Mouse (Mus musculus): ENCODE measurements around the gene Cer1. TPM values are rescaled to one million over a fixed set of nuclear protein-coding genes. Genes with fewer than 3 reads are reported as not detected.

The Cer1 gene
- total and polyA plus RNA-seq, 3 experiments: not detected

GRCm38 (mm10) chr4:82916678-82917050, 31.7 kb upstream of the Cer1 start:
- H3K9ac ChIP-seq (ENCODE audit: control insufficient read depth, low read depth, low read length, poor library complexity, severe bottlenecking): no peak overlapping the region
- no peak for DNase-seq (ENCODE audit: low read depth, low spot score)
- no peak overlapping the region for H3K4me3 ChIP-seq (ENCODE audit: control insufficient read depth in 1 of 2, insufficient read depth in 1 of 2, low read depth in 2 of 2, low read length in 2 of 2)
- TF ChIP-seq BHLHE40 (IDR thresholded peaks at IDR 0.05; ENCODE audit: borderline replicate concordance, low read depth, low read length) (no peak), TCF12 (IDR thresholded peaks at IDR 0.05; ENCODE audit: low read depth, low read length) (no peak), SMC3 (IDR thresholded peaks at IDR 0.05; ENCODE audit: low read depth, low read length) (no peak), SIN3A (IDR thresholded peaks at IDR 0.05; ENCODE audit: low read length) (no peak), MEF2A (IDR thresholded peaks at IDR 0.05; ENCODE audit: extremely low read depth, insufficient replicate concordance, low read depth, low read length, poor library complexity, severe bottlenecking) (no peak), HCFC1 (IDR thresholded peaks at IDR 0.05; ENCODE audit: low read depth, low read length) (no peak), ETS1 (IDR thresholded peaks at IDR 0.05; ENCODE audit: low read depth, low read length) (no peak), UBTF (IDR thresholded peaks at IDR 0.05; ENCODE audit: borderline replicate concordance, insufficient read depth, low read depth, low read length) (no peak), ZC3H11A (IDR thresholded peaks at IDR 0.05; ENCODE audit: low read depth, low read length) (no peak), RCOR1 (IDR thresholded peaks at IDR 0.05; ENCODE audit: low read depth, low read length) (no peak), ZMIZ1 (IDR thresholded peaks at IDR 0.05; ENCODE audit: low read depth, low read length) (no peak), MAFK (IDR thresholded peaks at IDR 0.05; ENCODE audit: borderline replicate concordance, low read depth, low read length) (no peak), KAT2A (conservative IDR thresholded peaks at IDR 0.05; ENCODE audit: low read depth, low read length) (no peak), MAX (IDR thresholded peaks at IDR 0.05; ENCODE audit: low read length) (no peak), ZKSCAN1 (IDR thresholded peaks at IDR 0.05; ENCODE audit: low read depth, low read length) (no peak), EP300 (IDR thresholded peaks at IDR 0.05; ENCODE audit: low read depth in 1 of 2, low read length in 2 of 2) (no peak), POLR2AphosphoS2 (IDR thresholded peaks at IDR 0.05; ENCODE audit: low read length) (no peak)
- no peaks in the 10 kb centered on the region for H3K9me3 ChIP-seq (replicated peaks; ENCODE audit: insufficient read depth, low read length)
- H3K27ac ChIP-seq (ENCODE audit: control insufficient read depth, low read depth, low read length): no peak overlapping the region
- H3K36me3 ChIP-seq (ENCODE audit: control insufficient read depth in 1 of 2, insufficient read depth in 2 of 2, low read length in 2 of 2): no peaks in the 10 kb centered on the region
- H3K27me3 ChIP-seq (ENCODE audit: control insufficient read depth in 1 of 2, insufficient read depth in 2 of 2, low read length in 2 of 2): no peaks in the 10 kb centered on the region; a peak in 1 of 4 replicates
- H3K79me2 ChIP-seq (ENCODE audit: control insufficient read depth, insufficient read depth, low read length, poor library complexity): no peaks in the 10 kb centered on the region
- no peaks in the 10 kb centered on the region for H3K4me1 ChIP-seq (ENCODE audit: control insufficient read depth in 1 of 2, insufficient read depth in 2 of 2, low read length in 2 of 2)

GRCm38 (mm10) chr4:82916003-82916677, 31.2 kb upstream of the Cer1 start:
- DNase-seq (ENCODE audit: low read depth, low spot score): no peak
- no peak overlapping the region for H3K4me3 ChIP-seq (ENCODE audit: control insufficient read depth in 1 of 2, insufficient read depth in 1 of 2, low read depth in 2 of 2, low read length in 2 of 2)
- no peak overlapping the region for H3K27ac ChIP-seq (ENCODE audit: control insufficient read depth, low read depth, low read length)
- H3K9ac ChIP-seq (ENCODE audit: control insufficient read depth, low read depth, low read length, poor library complexity, severe bottlenecking): no peak overlapping the region
- no peaks in the 10 kb centered on the region for H3K9me3 ChIP-seq (replicated peaks; ENCODE audit: insufficient read depth, low read length)
- H3K4me1 ChIP-seq (ENCODE audit: control insufficient read depth in 1 of 2, insufficient read depth in 2 of 2, low read length in 2 of 2): no peaks in the 10 kb centered on the region
- H3K79me2 ChIP-seq (ENCODE audit: control insufficient read depth, insufficient read depth, low read length, poor library complexity): no peaks in the 10 kb centered on the region
- TF ChIP-seq NRF1 (IDR thresholded peaks at IDR 0.05; ENCODE audit: insufficient read depth, low read depth, low read length, poor library complexity, severe bottlenecking): no peak
- no peak for TF ChIP-seq NELFE (IDR thresholded peaks at IDR 0.05; ENCODE audit: low read depth, low read length)
- TF ChIP-seq MYC (IDR thresholded peaks at IDR 0.05; ENCODE audit: low read depth, low read length): no peak
- TF ChIP-seq MAFK (IDR thresholded peaks at IDR 0.05; ENCODE audit: borderline replicate concordance, low read depth, low read length): no peak
- TF ChIP-seq MXI1 (IDR thresholded peaks at IDR 0.05; ENCODE audit: low read depth, low read length): no peak
- no peak for TF ChIP-seq ELF1 (IDR thresholded peaks at IDR 0.05; ENCODE audit: low read depth, low read length)
- TF ChIP-seq CHD1 (IDR thresholded peaks at IDR 0.05; ENCODE audit: low read depth, low read length): no peak
- no peak for TF ChIP-seq TCF12 (IDR thresholded peaks at IDR 0.05; ENCODE audit: low read depth, low read length)
- TF ChIP-seq ZNF384 (IDR thresholded peaks at IDR 0.05; ENCODE audit: low read depth, low read length): no peak
- no peak for TF ChIP-seq SMC3 (IDR thresholded peaks at IDR 0.05; ENCODE audit: low read depth, low read length)
- TF ChIP-seq POLR2A (IDR thresholded peaks at IDR 0.05; ENCODE audit: control insufficient read depth in 1 of 2, insufficient read depth in 1 of 2, low read depth in 1 of 2, low read length in 2 of 2, poor library complexity in 1 of 2): no peak
- no peak for TF ChIP-seq ZMIZ1 (IDR thresholded peaks at IDR 0.05; ENCODE audit: low read depth, low read length)
- no peak for TF ChIP-seq SIN3A (IDR thresholded peaks at IDR 0.05; ENCODE audit: low read length)
- no peak for TF ChIP-seq CHD2 (IDR thresholded peaks at IDR 0.05; ENCODE audit: low read length)
- TF ChIP-seq MAZ (IDR thresholded peaks at IDR 0.05; ENCODE audit: low read depth, low read length): no peak
- H3K27me3 ChIP-seq (ENCODE audit: control insufficient read depth in 1 of 2, insufficient read depth in 2 of 2, low read length in 2 of 2): no peaks in the 10 kb centered on the region; a peak in 1 of 4 replicates
- H3K36me3 ChIP-seq (ENCODE audit: control insufficient read depth in 1 of 2, insufficient read depth in 2 of 2, low read length in 2 of 2): no peaks in the 10 kb centered on the region
